Mouse (Mus musculus) neural tube, embryonic 13.5 days (tissue): ENCODE measurements around the gene Dennd4a. TPM values are rescaled to one million over a fixed set of nuclear protein-coding genes. Genes with fewer than 3 reads are reported as not detected.

ENCODE experiments used
- ATAC-seq: fragments of 200-750 bp; cut with Nextera tagmentation; 2 replicates; pipeline ENCODE4 v1.8.0; 2017; ENCODE audit warnings: low read depth, mild to moderate bottlenecking, moderate TSS enrichment, moderate library complexity
- H3K27ac ChIP-seq: fragments of 300-500 bp; sonication (generic); replicated peaks from 2 replicates; pipeline ENCODE4 v1.5.1; 2015; ENCODE audit warnings: moderate library complexity, mild to moderate bottlenecking, inconsistent platforms
- H3K27me3 ChIP-seq: fragments of 300-500 bp; sonication (generic); 2 replicates; pipeline ENCODE4 v1.6.1; 2015; ENCODE audit warnings: mild to moderate bottlenecking, inconsistent platforms
- H3K36me3 ChIP-seq: fragments of 300-500 bp; sonication (generic); 2 replicates; pipeline ENCODE4 v1.6.1; 2015; ENCODE audit warnings: mild to moderate bottlenecking, inconsistent platforms
- H3K4me1 ChIP-seq: fragments of 300-500 bp; sonication (generic); replicated peaks from 2 replicates; pipeline ENCODE4 v1.6.1; 2015; ENCODE audit warnings: inconsistent platforms
- H3K4me2 ChIP-seq: fragments of 300-500 bp; sonication (generic); 2 replicates; pipeline ENCODE4 v1.6.1; 2015; ENCODE audit warnings: inconsistent platforms, mild to moderate bottlenecking, moderate library complexity
- H3K4me3 ChIP-seq: fragments of 300-500 bp; sonication (generic); 2 replicates; pipeline ENCODE4 v1.5.1; 2015; ENCODE audit warnings: mild to moderate bottlenecking, inconsistent platforms
- H3K9ac ChIP-seq: fragments of 300-500 bp; sonication (generic); 2 replicates; pipeline ENCODE4 v1.6.1; 2015; ENCODE audit warnings: moderate library complexity, mild to moderate bottlenecking, inconsistent platforms
- H3K9me3 ChIP-seq: fragments of 300-500 bp; sonication (generic); 2 replicates; pipeline ENCODE4 v1.6.1; 2016; ENCODE audit warnings: inconsistent platforms
- WGBS: fragments of 180-500 bp; shearing (Covaris S2); methylation state at CpG from one replicate; pipeline ENCODE4 v1.1.7; 2015; 5-methylcytosine and 5-hydroxymethylcytosine counted together
- polyA plus RNA-seq: library from polyadenylated mRNA; unstranded; fragments of >200 nt; fragmentation: Nextera tagmentation; extraction: Ambion mirVana; gene quantifications from 2 replicates; pipeline ENCODE4 v1.2.1, GENCODE M21; 2015

The Dennd4a gene
- polyA plus RNA-seq, 1 experiment from 2014 or later, result 9.1 TPM

GRCm38 (mm10) chr9:64957276-64957675 lies 146.1 kb downstream of the Dennd4a start:
- peaks cover 6% of the 10 kb centered on the region; the same call in 1 of the 2 replicates for H3K27me3 ChIP-seq
- H3K9me3 ChIP-seq, result no peaks in the 10 kb centered on the region
- no peak overlapping the region for H3K4me2 ChIP-seq
- no peak overlapping the region for H3K9ac ChIP-seq
- no peak for ATAC-seq
- H3K36me3 ChIP-seq, result 0 out of 2 replicates have a peak, but pooled peaks cover under 1% of the 10 kb centered on the region
- H3K4me1 ChIP-seq, result peaks cover 19% of the 10 kb centered on the region
- H3K27ac ChIP-seq, result no peak overlapping the region
- H3K4me3 ChIP-seq, result no peak overlapping the region
- 85% methylated on average over 3 of the region's 3 CpGs for WGBS

DNA sequence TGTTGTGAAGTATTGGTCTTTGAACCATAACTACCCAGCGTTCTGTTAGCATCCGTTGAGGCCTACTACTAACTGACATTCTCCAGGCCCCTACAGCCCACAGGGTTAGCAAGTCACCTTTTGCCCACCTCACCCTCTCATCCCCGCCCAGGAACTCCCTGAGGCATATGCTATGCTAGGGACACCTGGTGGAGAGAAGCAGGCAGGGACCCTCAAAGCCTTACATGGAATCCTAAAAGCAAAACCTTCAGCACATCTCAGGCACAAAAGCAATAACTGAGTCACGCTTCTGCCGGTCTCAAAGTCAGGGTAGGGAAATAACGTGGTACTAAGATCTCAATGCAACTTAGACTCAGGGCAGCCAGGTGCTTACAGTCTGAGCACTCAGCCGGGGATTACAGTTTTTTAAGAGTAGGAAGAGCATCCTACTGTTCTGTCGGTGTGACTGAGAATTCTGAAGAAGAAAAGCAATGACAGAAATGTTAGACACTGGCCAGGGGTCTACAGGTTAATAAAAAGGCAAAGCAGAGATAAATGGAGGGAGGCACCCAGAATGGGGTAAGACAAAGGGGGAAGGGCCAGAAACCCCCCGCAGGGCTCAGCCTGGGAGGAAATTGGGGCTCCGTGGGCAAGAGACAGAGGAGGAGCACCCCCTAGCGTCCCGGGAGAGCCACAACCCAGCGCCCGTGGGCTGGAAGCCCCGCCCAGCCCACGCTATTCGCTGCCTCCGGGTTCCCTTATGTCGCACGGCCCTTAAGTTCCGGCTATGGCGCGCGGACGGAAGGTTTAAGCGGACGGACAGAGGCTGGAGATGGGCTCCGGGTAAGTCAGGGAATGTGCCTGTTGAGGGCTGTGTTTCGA lies 149.2 kb downstream of the Dennd4a start, which contains the start of gene Ints14:
TSS of gene Ints14 (plus strand) at position 789 of the 861 bp plus-strand sequence.
- Histone ChIP-seq H3K27ac (peak within 1 kb of the TSS; percentile 87), H3K9me3 (no peaks in the 10 kb centered on the region), H3K36me3 (peaks cover 28% of the 10 kb centered on the region), H3K4me2 (peak within 1 kb of the TSS; percentile 74), H3K27me3 (no peaks in the 10 kb centered on the region), H3K4me3 (peak within 1 kb of the TSS; percentile 73), H3K4me1 (peaks cover 23% of the 10 kb centered on the region), H3K9ac (peak within 1 kb of the TSS; percentile 88)
- 5% methylated on average over 29 of the region's 29 CpGs for WGBS
- peak; percentile 98 for ATAC-seq

- H3K4me1 ChIP-seq, result peaks cover 23% of the 10 kb centered on the region
- H3K4me2 ChIP-seq, result peak overlapping the region; percentile 74
- ATAC-seq, result peak; percentile 83
- H3K27me3 ChIP-seq, result no peaks in the 10 kb centered on the region
- H3K9me3 ChIP-seq, result no peaks in the 10 kb centered on the region
- H3K36me3 ChIP-seq, result peaks cover 34% of the 10 kb centered on the region
- peak overlapping the region; percentile 73 for H3K4me3 ChIP-seq
- H3K9ac ChIP-seq, result peak overlapping the region; percentile 88
- WGBS, result 0% methylated on average over 17 of the region's 17 CpGs
- H3K27ac ChIP-seq, result peak overlapping the region; percentile 87
Observed at GRCm38 (mm10) chr9:64960978-64961320, 149.8 kb downstream of the Dennd4a start.

Other genes with a start within 250 kb of the Dennd4a start
- 356 and 415 TPM in 2 replicates for gene Rab11a, start 73.6 kb upstream of the Dennd4a start, polyA plus RNA-seq
- gene Slc24a1, start 140.3 kb downstream of the Dennd4a start, polyA plus RNA-seq, result 0.04 and 0.10 TPM in 2 replicates
- gene Ints14, start 149.6 kb downstream of the Dennd4a start, polyA plus RNA-seq, result 41.4 and 41.6 TPM in 2 replicates
- 203 and 214 TPM in 2 replicates for gene Hacd3, start 210.4 kb downstream of the Dennd4a start, polyA plus RNA-seq
- gene Dpp8, start 221.1 kb downstream of the Dennd4a start, polyA plus RNA-seq, result 37.4 and 39.3 TPM in 2 replicates